Mouse (Mus musculus) erythroblast, embryonic 14.5 days (primary cell): Measurements from ENCODE around the gene Btrc.

Source experiments
- GATA1 ChIP-seq: IDR thresholded peaks from 2 replicates; pipeline ENCODE4 v1.6.1; 2012; ENCODE audit warnings: low read length, inconsistent platforms, mixed read lengths
- TAL1 ChIP-seq: IDR thresholded peaks from 3 replicates; pipeline ENCODE4 v1.6.1; 2012; ENCODE audit warnings: low read length, inconsistent platforms, mixed read lengths

GRCm38 (mm10) chr19:45422276-45422675 is 58.7 kb downstream of the Btrc start:
- TF ChIP-seq GATA1 = no peak
- no peak for TF ChIP-seq TAL1
